23 mouse cellular contexts compared by ENCODE assay signal in genomic region chr2:157303096-157303495, GRCm38 (mm10). TPM values are rescaled to one million over a fixed set of nuclear protein-coding genes. Genes with fewer than 3 reads are reported as not detected.
DNase-seq lines count a peak whose midpoint lies in the region; ATAC-seq lines count a peak whose summit lies in the region.
"Had no signal": no experiment of that assay in that cellular context is flagged by ENCODE, and none has a peak within 500 bp of the region (broad histone marks: within the 10 kb centered on the region; RNA-seq: fewer than 3 reads in every experiment).

No protein-coding gene starts in this region.

- no peak overlapping the region for H3K4me2 ChIP-seq in forebrain, embryonic 14.5 days (ENCODE audit: low read length)
- no peak overlapping the region for H3K4me2 ChIP-seq in hindbrain, embryonic 16.5 days (ENCODE audit: low read length)
- H3K4me2 ChIP-seq in hindbrain, embryonic 12.5 days (replicated peaks): no peak overlapping the region
- H3K4me2 ChIP-seq: heart, embryonic 11.5 days; neural tube, embryonic 13.5 days had no signal

- H3K9me3 ChIP-seq in forebrain, embryonic 10.5 days: no peaks in the 10 kb centered on the region
- H3K9me3 ChIP-seq in forebrain, embryonic 14.5 days (replicated peaks; ENCODE audit: control insufficient read depth, low read length): no peaks in the 10 kb centered on the region
- H3K9me3 ChIP-seq in hindbrain, embryonic 16.5 days (ENCODE audit: control insufficient read depth, low read length): no peaks in the 10 kb centered on the region
- H3K9me3 ChIP-seq in hindbrain, embryonic 12.5 days (replicated peaks): no peaks in the 10 kb centered on the region
- H3K9me3 ChIP-seq: G1E; limb, embryonic 10.5 days; megakaryocyte, embryonic 14.5 days; neural tube, embryonic 13.5 days had no signal

- no peak for ATAC-seq in forebrain, embryonic 14.5 days
- ATAC-seq in hindbrain, embryonic 16.5 days: peak; percentile 37; the same call in 1 of the 2 replicates
- ATAC-seq in hindbrain, embryonic 12.5 days (ENCODE audit: low FRiP score): no peak
- ATAC-seq: activated CD4-positive, CD25-positive, alpha-beta regulatory T cell, adult 4 months; liver, postnatal 0 days had no signal

- H3K36me3 ChIP-seq in forebrain, embryonic 10.5 days (replicated peaks): peaks cover 99% of the 10 kb centered on the region
- H3K36me3 ChIP-seq in forebrain, embryonic 14.5 days (ENCODE audit: control insufficient read depth, insufficient read depth, low read length): peaks cover 84% of the 10 kb centered on the region
- H3K36me3 ChIP-seq in hindbrain, embryonic 16.5 days (ENCODE audit: control insufficient read depth, insufficient read depth, low read length): peaks cover 28% of the 10 kb centered on the region
- H3K36me3 ChIP-seq in hindbrain, embryonic 12.5 days: peaks cover 72% of the 10 kb centered on the region

- H3K4me3 ChIP-seq in forebrain, embryonic 10.5 days: no peak overlapping the region
- H3K4me3 ChIP-seq in forebrain, embryonic 14.5 days (ENCODE audit: low read depth, low read length): no peak overlapping the region
- no peak overlapping the region for H3K4me3 ChIP-seq in hindbrain, embryonic 16.5 days (ENCODE audit: low read length)
- H3K4me3 ChIP-seq in hindbrain, embryonic 12.5 days: no peak overlapping the region
- H3K4me3 ChIP-seq: limb, embryonic 10.5 days; megakaryocyte, embryonic 14.5 days; neural tube, embryonic 13.5 days had no signal

- no peaks in the 10 kb centered on the region for H3K27me3 ChIP-seq in forebrain, embryonic 10.5 days (ENCODE audit: poor library complexity, severe bottlenecking)
- no peaks in the 10 kb centered on the region for H3K27me3 ChIP-seq in forebrain, embryonic 14.5 days (replicated peaks; ENCODE audit: control insufficient read depth, insufficient read depth, low read length)
- H3K27me3 ChIP-seq in hindbrain, embryonic 16.5 days (replicated peaks; ENCODE audit: control insufficient read depth, insufficient read depth, low read length): no peaks in the 10 kb centered on the region
- H3K27me3 ChIP-seq in hindbrain, embryonic 12.5 days: no peaks in the 10 kb centered on the region
- H3K27me3 ChIP-seq: megakaryocyte, embryonic 14.5 days; neural tube, embryonic 13.5 days had no signal

- H3K9ac ChIP-seq in forebrain, embryonic 14.5 days (ENCODE audit: low read length): no peak overlapping the region
- H3K9ac ChIP-seq in hindbrain, embryonic 16.5 days (ENCODE audit: low read depth, low read length): no peak overlapping the region
- no peak overlapping the region for H3K9ac ChIP-seq in hindbrain, embryonic 12.5 days
- H3K9ac ChIP-seq: liver, postnatal 0 days; neural tube, embryonic 13.5 days had no signal

- peaks cover 16% of the 10 kb centered on the region for H3K4me1 ChIP-seq in forebrain, embryonic 10.5 days
- H3K4me1 ChIP-seq in forebrain, embryonic 14.5 days (ENCODE audit: control insufficient read depth, insufficient read depth, low read length): peaks cover 5% of the 10 kb centered on the region; the same call in 1 of the 2 replicates
- H3K4me1 ChIP-seq in hindbrain, embryonic 16.5 days (ENCODE audit: control insufficient read depth, insufficient read depth, low read depth, low read length): no peaks in the 10 kb centered on the region
- 0 out of 2 replicates have a peak, but pooled peaks cover 4% of the 10 kb centered on the region for H3K4me1 ChIP-seq in hindbrain, embryonic 12.5 days
- H3K4me1 ChIP-seq: limb, embryonic 10.5 days had no signal

- peak overlapping the region; percentile 48; the same call in 1 of the 2 replicates for H3K27ac ChIP-seq in forebrain, embryonic 10.5 days
- H3K27ac ChIP-seq in forebrain, embryonic 14.5 days (ENCODE audit: low read depth, low read length): no peak overlapping the region
- H3K27ac ChIP-seq in hindbrain, embryonic 16.5 days (ENCODE audit: low read depth, low read length): peak overlapping the region; percentile 8; the same call in 1 of the 2 replicates
- no peak overlapping the region for H3K27ac ChIP-seq in hindbrain, embryonic 12.5 days
- H3K27ac ChIP-seq: kidney, postnatal 0 days; limb, embryonic 10.5 days; neural tube, embryonic 13.5 days; stomach, postnatal 0 days had no signal

- 70% methylated on average over 9 of the region's 9 CpGs for WGBS in forebrain, embryonic 10.5 days
- 25% methylated on average over 9 of the region's 9 CpGs for WGBS in forebrain, embryonic 14.5 days
- 58% methylated on average over 9 of the region's 9 CpGs for WGBS in hindbrain, embryonic 16.5 days
- WGBS in hindbrain, embryonic 12.5 days: 64% methylated on average over 9 of the region's 9 CpGs

- no peak for DNase-seq in forebrain, embryonic 10.5 days (ENCODE audit: extremely low spot score, low spot score)
- no peak for DNase-seq in forebrain, embryonic 14.5 days (ENCODE audit: low spot score)
- DNase-seq in left cerebral cortex, adult 9 months (ENCODE audit: low spot score in 2 of 2): peak; percentile 26 to 31
- no peak for DNase-seq in left cerebral cortex, adult 11 months (ENCODE audit: low spot score)
- DNase-seq in right cerebral cortex, postnatal 10 days (ENCODE audit: low spot score in 2 of 2): peak; percentile 47 to 65
- DNase-seq in right cerebral cortex, postnatal 25 days: no peak
- DNase-seq: adrenal gland, postnatal 14 days; cerebellum, adult 11 months; heart, postnatal 10 days; kidney, adult 18-20 months; liver, postnatal 0 days; right cerebral cortex, postnatal 4 days had no signal

RNA-seq across cellular contexts. Expression of gene Mroh8, which starts 23.7 kb away (rescaled TPM):
- 0.81 and 0.87 TPM in 2 replicates for polyA plus RNA-seq in forebrain, embryonic 10.5 days (2016; fragmentation: Nextera tagmentation; extraction: Ambion mirVana)
- polyA plus RNA-seq in forebrain, embryonic 14.5 days (2014; fragmentation: Nextera tagmentation; extraction: Ambion mirVana): 0.13 and 0.37 TPM in 2 replicates
- 0.47 and 0.51 TPM in 2 replicates for polyA plus RNA-seq in hindbrain, embryonic 16.5 days (2015; fragmentation: Nextera tagmentation; extraction: Ambion mirVana)
- polyA plus RNA-seq in hindbrain, embryonic 12.5 days (2016; fragmentation: Nextera tagmentation; extraction: Ambion mirVana): 0.62 and 0.68 TPM in 2 replicates
- polyA plus RNA-seq: activated CD4-positive, CD25-positive, alpha-beta regulatory T cell, adult 4 months had no signal

RNA-seq across cellular contexts. Expression of gene Rpn2, which starts 24.3 kb away (rescaled TPM):
- 293 and 298 TPM in 2 replicates for polyA plus RNA-seq in forebrain, embryonic 10.5 days (2016; fragmentation: Nextera tagmentation; extraction: Ambion mirVana)
- 163 and 183 TPM in 2 replicates for polyA plus RNA-seq in forebrain, embryonic 14.5 days (2014; fragmentation: Nextera tagmentation; extraction: Ambion mirVana)
- polyA plus RNA-seq in hindbrain, embryonic 16.5 days (2015; fragmentation: Nextera tagmentation; extraction: Ambion mirVana): 237 and 246 TPM in 2 replicates
- 224 and 239 TPM in 2 replicates for polyA plus RNA-seq in hindbrain, embryonic 12.5 days (2016; fragmentation: Nextera tagmentation; extraction: Ambion mirVana)

RNA-seq across cellular contexts. Expression of gene Ghrh, which starts 44.2 kb away (rescaled TPM):
- polyA plus RNA-seq in forebrain, embryonic 10.5 days (2016; fragmentation: Nextera tagmentation; extraction: Ambion mirVana): 0.34 TPM in 1 of 2 replicates, not detected in the other
- 1.1 and 2.5 TPM in 2 replicates for polyA plus RNA-seq in forebrain, embryonic 14.5 days (2014; fragmentation: Nextera tagmentation; extraction: Ambion mirVana)
- 0.91 and 1.0 TPM in 2 replicates for polyA plus RNA-seq in hindbrain, embryonic 16.5 days (2015; fragmentation: Nextera tagmentation; extraction: Ambion mirVana)
- 0.46 and 2.8 TPM in 2 replicates for polyA plus RNA-seq in hindbrain, embryonic 12.5 days (2016; fragmentation: Nextera tagmentation; extraction: Ambion mirVana)
- polyA plus RNA-seq: activated CD4-positive, CD25-positive, alpha-beta regulatory T cell, adult 4 months; G1E; heart, embryonic 11.5 days; kidney, postnatal 0 days; limb, embryonic 10.5 days; liver, adult 2 months; liver, postnatal 0 days had no signal

Comparison
In these comparisons a context has a peak if more than half of its experiments do, and no peak if none do; other contexts are left out.
1. DNase-seq: peak in left cerebral cortex, adult 9 months (2 of 2) and right cerebral cortex, postnatal 10 days (2 of 2); none in forebrain, embryonic 10.5 days (single experiment), forebrain, embryonic 14.5 days (single experiment), left cerebral cortex, adult 11 months (single experiment) and right cerebral cortex, postnatal 25 days (single experiment).
2. H3K27ac ChIP-seq: peak in forebrain, embryonic 10.5 days (single experiment) and hindbrain, embryonic 16.5 days (single experiment); none in forebrain, embryonic 14.5 days (single experiment) and hindbrain, embryonic 12.5 days (single experiment).